Mouse (Mus musculus) G1E (cell line): ENCODE data around the gene Sgms1. TPM values are rescaled to one million over a fixed set of nuclear protein-coding genes. Genes with fewer than 3 reads are reported as not detected.
A peak's percentile ranks its signal among the peaks of the same experiment; 100 is the strongest.
"Not testable (repeated sequence)": the region's sequence is repeated elsewhere in the genome, so short reads cannot be mapped to it uniquely, and the experiment has no call there.

Experiments used
- ATAC-seq: 2 replicates; pipeline ENCODE4 v1.8.0; 2016; ENCODE audit warnings: mild to moderate bottlenecking; ENCODE audit not compliant: insufficient number of reproducible peaks, poor library complexity, low FRiP score, severe bottlenecking; ENCODE audit errors: extremely low read depth
- DNase-seq: peaks from one replicate; pipeline ENCODE4 v3.0.0; 2012; ENCODE audit warnings: low spot score
- H3K27me3 ChIP-seq: 2 replicates; pipeline ENCODE4 v1.6.1; 2012; ENCODE audit warnings: mild to moderate bottlenecking, low read length, inconsistent platforms; ENCODE audit not compliant: insufficient read depth
- H3K36me3 ChIP-seq: replicated peaks from 2 replicates; pipeline ENCODE3; 2012; ENCODE audit warnings: mild to moderate bottlenecking, inconsistent platforms
- H3K4me1 ChIP-seq: 2 replicates; pipeline ENCODE4 v1.6.1; 2012; ENCODE audit warnings: low read depth, low read length, inconsistent platforms, mixed read lengths; ENCODE audit not compliant: insufficient read depth
- H3K4me3 ChIP-seq: 2 replicates; pipeline ENCODE4 v1.5.1; 2012; ENCODE audit warnings: low read depth, mild to moderate bottlenecking, inconsistent platforms, low read length, moderate library complexity, mixed read lengths
- H3K9me3 ChIP-seq: replicated peaks from 2 replicates; pipeline ENCODE4 v1.6.1; 2012; ENCODE audit warnings: inconsistent platforms
- CTCF ChIP-seq: IDR thresholded peaks from 2 replicates; pipeline ENCODE4 v1.5.1; 2012; ENCODE audit warnings: low read depth, low read length, inconsistent platforms, mixed read lengths
- GATA1 ChIP-seq: IDR thresholded peaks from 2 replicates; pipeline ENCODE4 v1.6.1; 2012; ENCODE audit warnings: borderline replicate concordance, low read length, inconsistent platforms, mixed read lengths
- GATA2 ChIP-seq: IDR thresholded peaks from 2 replicates; pipeline ENCODE4 v1.6.1; 2012; ENCODE audit warnings: low read depth, low read length, inconsistent platforms, borderline replicate concordance
- POLR2AphosphoS5 ChIP-seq: IDR thresholded peaks from 2 replicates; pipeline ENCODE4 v1.6.1; 2012; ENCODE audit warnings: low read depth, low read length, inconsistent platforms; ENCODE audit not compliant: insufficient replicate concordance
- TAL1 ChIP-seq: conservative IDR thresholded peaks from 2 replicates; pipeline ENCODE4 v1.6.1; 2012; ENCODE audit warnings: low read depth, low read length, inconsistent platforms, mixed read lengths
- polyA plus RNA-seq: library from polyadenylated mRNA; stranded (reverse); fragments of >175 nt; gene quantifications from 2 replicates; pipeline ENCODE4 v1.2.3, GENCODE M21; 2012
- total RNA-seq, 2 experiments: library from RNA; stranded (forward) in 1 of 2; stranded (reverse) in 1 of 2; fragments of 200-1000 nt in 1 of 2; fragments of >200 nt in 1 of 2; fragmentation: Nextera tagmentation in 1 of 2; gene quantifications; 2 replicates each; pipeline ENCODE4 v1.2.3; 2014 to 2017

The Sgms1 gene
- total and polyA plus RNA-seq, 3 experiments: 14.5 to 91.0 (median 61.2) TPM

DNA sequence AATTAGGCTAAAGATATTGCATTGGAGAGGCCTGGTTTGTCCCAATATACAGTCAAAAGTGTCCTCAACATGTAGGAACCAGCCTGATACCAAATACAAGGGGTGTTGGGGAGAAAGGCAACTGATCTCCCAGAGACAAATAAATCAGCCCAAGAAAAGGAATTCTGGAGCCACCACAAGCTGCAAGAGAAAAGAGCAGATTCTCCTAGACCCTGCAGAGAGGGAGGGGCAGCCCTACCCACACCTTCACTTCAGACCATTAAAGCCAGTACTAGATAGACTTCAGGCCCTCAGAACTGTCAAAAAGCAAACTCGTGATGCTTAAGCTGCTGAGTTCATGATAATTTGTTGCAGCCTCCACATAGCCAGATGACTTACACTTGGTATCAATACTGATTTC, 70.5 kb downstream of the Sgms1 start:
- Histone ChIP-seq H3K27me3 (no peaks in the 10 kb centered on the region), H3K4me1 (peaks cover 58% of the 10 kb centered on the region), H3K9me3 (no peaks in the 10 kb centered on the region), H3K36me3 (peaks cover 39% of the 10 kb centered on the region), H3K4me3 (no peak overlapping the region)
- DNase-seq (no peak), ATAC-seq (no peak)
- TF ChIP-seq POLR2AphosphoS5 (no peak), CTCF (no peak), TAL1 (no peak), GATA2 (no peak), GATA1 (no peak)

DNA sequence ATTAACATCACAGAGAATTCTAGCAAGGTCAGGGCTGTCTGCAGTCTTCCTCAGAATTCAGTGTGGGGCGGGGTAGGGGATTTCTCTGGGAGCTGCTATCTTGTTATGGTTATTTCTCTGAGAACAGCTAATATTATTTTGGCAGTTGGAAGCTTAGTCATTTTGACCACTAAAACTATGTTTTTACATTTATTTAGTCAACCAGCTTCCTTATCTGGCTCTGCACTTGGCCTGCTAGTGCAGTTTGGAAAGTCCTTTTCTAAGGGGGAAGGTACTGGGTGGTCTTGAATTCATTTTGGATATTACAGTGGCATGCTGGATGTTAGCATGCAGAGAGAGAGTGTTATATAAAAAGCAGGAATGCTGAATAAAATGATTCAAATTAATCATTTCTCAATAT, 72.2 kb downstream of the Sgms1 start:
- peak; percentile 29 for TF ChIP-seq TAL1
- H3K9me3 ChIP-seq, ATAC-seq, DNase-seq, H3K27me3 ChIP-seq, H3K4me3 ChIP-seq: not testable (repeated sequence)
- H3K4me1 ChIP-seq: peaks cover 62% of the 10 kb centered on the region
- H3K36me3 ChIP-seq: peaks cover 39% of the 10 kb centered on the region

DNA sequence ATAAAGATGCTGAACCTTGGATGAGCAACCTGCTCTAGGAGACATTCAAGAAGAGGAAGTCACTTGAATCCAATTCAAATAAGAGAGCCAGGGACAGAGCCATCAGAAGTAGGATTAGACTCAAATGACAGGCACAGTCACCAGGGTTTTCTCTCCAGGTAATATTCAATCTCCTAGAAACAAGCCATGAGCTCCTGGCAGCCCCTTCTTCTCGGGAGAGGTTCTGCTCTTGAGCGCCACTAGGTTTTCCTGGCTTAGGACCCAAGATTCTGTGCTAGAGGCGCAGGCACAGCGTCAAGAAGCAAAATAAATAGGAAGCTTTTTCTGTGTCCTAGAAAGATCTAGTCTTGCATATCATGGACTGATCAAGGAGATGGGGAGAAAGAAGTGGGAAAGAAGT, 76.2 kb downstream of the Sgms1 start:
- H3K4me3 ChIP-seq: no peak overlapping the region
- H3K27me3 ChIP-seq: no peaks in the 10 kb centered on the region
- H3K36me3 ChIP-seq: peaks cover 37% of the 10 kb centered on the region
- TF ChIP-seq POLR2AphosphoS5: no peak
- TF ChIP-seq GATA1: no peak
- no peak for TF ChIP-seq TAL1
- no peak for TF ChIP-seq CTCF
- TF ChIP-seq GATA2: no peak
- DNase-seq (no peak), ATAC-seq (no peak)
- H3K4me1 ChIP-seq: peaks cover 42% of the 10 kb centered on the region
- no peaks in the 10 kb centered on the region for H3K9me3 ChIP-seq

DNA sequence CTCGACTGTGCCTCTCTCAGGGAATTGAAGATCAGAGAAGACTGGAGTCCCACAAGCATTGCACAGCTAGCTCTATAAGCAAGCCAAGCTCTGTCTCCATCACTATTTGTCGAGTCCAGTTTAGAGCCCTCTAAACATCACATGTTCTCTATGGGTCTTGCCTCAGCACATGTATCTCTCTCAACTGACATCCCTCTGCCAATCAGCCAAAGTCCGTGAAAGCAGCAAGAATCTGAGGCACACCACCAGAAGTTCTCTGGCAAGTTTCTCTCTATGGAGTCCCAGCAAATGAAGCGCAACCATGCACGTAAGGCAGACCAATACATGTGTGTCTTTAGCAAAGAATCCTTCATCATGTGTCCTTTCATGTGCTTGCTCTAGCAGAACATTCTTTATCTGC, 77.8 kb downstream of the Sgms1 start:
- ATAC-seq: no peak
- Histone ChIP-seq H3K4me1 (peaks cover 34% of the 10 kb centered on the region), H3K9me3 (no peaks in the 10 kb centered on the region), H3K36me3 (peaks cover 43% of the 10 kb centered on the region), H3K27me3 (no peaks in the 10 kb centered on the region), H3K4me3 (no peak overlapping the region)
- no peak for DNase-seq
- TF ChIP-seq CTCF: no peak
- TF ChIP-seq TAL1: no peak
- TF ChIP-seq GATA1: no peak
- TF ChIP-seq GATA2: no peak
- TF ChIP-seq POLR2AphosphoS5: no peak

DNA sequence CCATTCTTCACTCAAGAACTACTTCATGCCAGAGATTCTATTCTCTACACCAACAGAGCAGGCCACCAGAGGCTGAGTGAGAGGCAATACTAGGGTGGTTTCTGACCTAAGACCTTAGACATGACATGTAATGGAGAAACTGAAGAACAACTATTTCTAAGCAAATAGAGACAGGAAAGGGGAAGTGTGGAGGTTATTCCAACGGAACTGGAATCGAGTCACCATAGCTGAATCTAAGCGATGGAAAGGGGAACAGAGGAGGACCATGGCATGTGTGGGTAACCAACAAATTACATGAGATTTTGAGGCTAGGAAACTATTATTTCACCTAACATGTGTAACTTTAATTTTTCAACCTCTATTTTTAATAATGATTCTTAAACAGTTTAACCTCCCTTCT, 78.5 kb downstream of the Sgms1 start:
- no peak for DNase-seq
- ATAC-seq: no peak

DNA sequence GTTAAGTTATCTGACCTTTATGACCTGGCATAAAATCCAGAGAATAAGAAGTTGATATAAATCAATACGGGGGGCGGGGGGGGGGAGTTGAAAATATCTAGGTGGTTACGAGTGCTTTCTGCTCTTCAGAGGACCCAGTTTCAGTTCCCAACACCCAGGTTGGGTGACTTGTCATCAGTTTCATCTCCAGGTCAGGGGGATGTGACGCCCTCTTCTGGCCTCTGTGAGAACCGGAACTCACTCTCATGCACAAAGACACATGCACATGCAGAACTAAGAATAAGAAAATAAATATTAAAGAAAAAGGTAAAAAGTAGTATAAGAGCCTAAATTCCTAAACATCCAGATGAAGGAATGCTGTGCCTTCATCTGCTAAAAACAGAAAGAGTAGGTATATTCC, 79.0 kb downstream of the Sgms1 start:
- peaks cover 25% of the 10 kb centered on the region for H3K4me1 ChIP-seq
- no peak for DNase-seq

More for the DNA sequence above, 78.5 kb downstream of the Sgms1 start:
- peaks cover 28% of the 10 kb centered on the region for H3K4me1 ChIP-seq
- peaks cover 45% of the 10 kb centered on the region for H3K36me3 ChIP-seq
- H3K27me3 ChIP-seq: no peaks in the 10 kb centered on the region
- no peak overlapping the region for H3K4me3 ChIP-seq
- TF ChIP-seq POLR2AphosphoS5 (no peak), GATA1 (no peak), TAL1 (no peak), GATA2 (no peak), CTCF (no peak)
- no peaks in the 10 kb centered on the region for H3K9me3 ChIP-seq

DNA sequence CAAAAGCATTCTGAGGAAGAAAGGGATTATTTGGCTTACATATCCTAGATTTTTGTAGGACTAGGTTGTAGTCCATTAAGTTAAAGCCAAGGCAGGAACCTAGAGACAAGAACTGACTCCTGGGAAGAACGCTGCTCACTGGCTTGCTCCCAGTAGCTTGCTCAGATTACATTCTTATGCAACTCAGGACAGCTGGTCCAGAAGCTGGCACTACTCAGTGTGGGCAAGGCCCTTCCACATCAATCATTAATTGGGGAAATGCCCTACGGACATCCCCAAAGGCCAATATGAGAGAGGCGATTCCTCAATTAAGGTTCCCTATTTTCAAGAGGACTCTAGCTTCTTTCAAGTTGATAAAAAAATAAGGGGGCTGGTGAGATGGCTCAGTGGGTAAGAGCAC, 80.2 kb downstream of the Sgms1 start:
- no peak for ATAC-seq
- H3K36me3 ChIP-seq: peaks cover 39% of the 10 kb centered on the region
- DNase-seq: no peak
- H3K27me3 ChIP-seq: no peaks in the 10 kb centered on the region
- no peak overlapping the region for H3K4me3 ChIP-seq
- peaks cover 23% of the 10 kb centered on the region for H3K4me1 ChIP-seq
- H3K9me3 ChIP-seq: no peaks in the 10 kb centered on the region
- TF ChIP-seq CTCF (no peak), TAL1 (no peak)

More for the DNA sequence above, 79.0 kb downstream of the Sgms1 start:
- Histone ChIP-seq H3K4me3 (no peak overlapping the region), H3K9me3 (no peaks in the 10 kb centered on the region), H3K36me3 (peaks cover 47% of the 10 kb centered on the region), H3K27me3 (no peaks in the 10 kb centered on the region)
- no peak for ATAC-seq
- no peak for TF ChIP-seq TAL1
- TF ChIP-seq CTCF: no peak
- TF ChIP-seq POLR2AphosphoS5: no peak
- no peak for TF ChIP-seq GATA2
- TF ChIP-seq GATA1: no peak
